Mouse (Mus musculus) bone marrow macrophage, adult 2 months (primary cell): ENCODE measurements around the gene Noxo1.

Experiments
- CTCF ChIP-seq: IDR thresholded peaks from 2 replicates; pipeline ENCODE4 v1.5.1; 2012; ENCODE audit warnings: low read depth, mild to moderate bottlenecking, low read length, moderate library complexity
- POLR2A ChIP-seq: IDR thresholded peaks from 2 replicates; pipeline ENCODE4 v1.6.1; 2012; ENCODE audit warnings: mild to moderate bottlenecking, low read depth, low read length, borderline replicate concordance

DNA sequence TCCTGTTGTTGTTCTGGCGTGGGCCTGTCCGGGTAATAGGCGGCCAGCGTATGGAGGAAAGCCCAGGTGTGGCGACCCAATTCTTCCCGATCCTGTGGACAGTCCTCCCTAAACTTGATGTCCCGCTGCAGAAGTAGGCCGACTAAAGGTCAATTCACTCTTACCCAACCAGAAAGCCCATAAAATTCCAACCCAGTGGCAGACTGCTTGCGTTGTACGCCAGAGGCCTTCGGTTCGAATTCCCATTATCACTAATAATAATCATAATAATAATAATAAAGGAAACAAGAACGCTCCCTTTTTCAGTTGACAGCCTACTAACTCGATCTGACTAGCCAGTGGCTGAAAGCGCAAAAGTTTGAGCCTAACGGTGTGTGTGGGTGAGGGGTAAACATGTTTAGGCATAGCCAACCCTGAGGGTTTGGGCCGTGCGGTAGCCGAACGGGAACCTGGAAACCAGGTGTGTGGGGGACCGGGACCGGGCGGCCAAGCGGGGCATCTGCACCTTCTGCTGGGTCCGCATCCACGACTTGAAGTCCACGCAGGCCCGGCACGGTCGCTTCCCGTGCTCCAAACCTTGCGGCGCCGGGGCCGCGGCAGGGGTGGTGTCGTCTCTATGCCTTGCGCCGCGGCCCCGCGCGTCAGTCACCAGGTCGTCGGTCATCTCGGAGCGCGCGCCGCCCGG is 566 bp upstream of the Noxo1 start:
- TF ChIP-seq POLR2A (no peak), CTCF (no peak)
